Mouse (Mus musculus): Measurements from ENCODE around the gene Gm20388. TPM values are rescaled to one million over a fixed set of nuclear protein-coding genes. Genes with fewer than 3 reads are reported as not detected.

Gm20388 gene
- polyA plus RNA-seq, 1 experiment from 2014 or later = not detected

DNA sequence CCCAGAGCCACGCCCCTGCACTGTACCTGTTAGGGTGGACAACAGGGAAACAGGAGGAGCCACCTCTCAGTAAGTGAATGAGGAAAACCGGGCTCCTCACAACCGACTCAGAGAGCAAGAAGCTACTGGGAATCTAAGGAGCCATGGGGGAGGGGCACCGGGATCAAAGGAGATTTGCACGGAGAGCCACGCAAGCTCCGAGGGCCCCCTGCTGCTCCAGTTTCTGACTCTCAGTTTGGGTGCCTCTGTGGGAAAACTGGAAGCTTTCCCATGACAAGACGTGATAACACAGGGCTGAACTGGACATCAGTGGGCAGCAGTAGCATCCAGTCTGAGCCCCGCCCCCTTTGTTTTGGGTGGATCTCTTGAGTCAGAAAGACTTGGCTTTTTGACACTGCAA, 1489.9 kb downstream of the Gm20388 start:
- Histone ChIP-seq H3K4me1 (replicated peaks) (0 out of 2 replicates have a peak, but pooled peaks cover 3% of the 10 kb centered on the region), H3K27me3 (peaks cover 27% of the 10 kb centered on the region), H3K36me3 (no peaks in the 10 kb centered on the region), H3K27ac (no peak overlapping the region), H3K9me3 (replicated peaks) (no peaks in the 10 kb centered on the region), H3K9ac (no peak overlapping the region), H3K4me3 (no peak overlapping the region), H3K4me2 (no peak overlapping the region)
- 32% methylated on average over 9 of the region's 9 CpGs for WGBS
- ATAC-seq (replicated peaks; ENCODE audit: insufficient number of reproducible peaks, insufficient read depth, low FRiP score, low read depth) = no peak

DNA sequence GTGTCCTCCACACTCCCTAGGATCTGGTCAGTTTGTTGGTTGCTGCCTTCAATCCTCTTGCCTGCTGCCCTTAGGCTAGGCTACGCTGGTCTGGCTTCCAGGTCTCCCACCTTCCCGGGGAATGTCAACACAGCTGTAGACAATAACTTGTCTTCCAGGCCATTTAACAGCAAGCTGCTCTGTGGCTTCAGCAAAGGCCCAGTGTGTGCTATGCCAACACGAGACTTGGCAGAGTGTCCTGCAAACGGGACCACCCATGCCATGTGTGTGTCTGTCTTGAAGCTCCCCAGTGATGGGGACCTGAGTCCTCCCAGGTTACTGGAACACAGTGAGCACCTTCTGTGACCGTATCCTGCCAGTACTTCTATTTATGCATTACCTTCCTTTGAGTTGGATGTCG, 1493.2 kb downstream of the Gm20388 start:
- H3K4me2 ChIP-seq = no peak overlapping the region
- no peak overlapping the region for H3K9ac ChIP-seq
- 0 out of 2 replicates have a peak, but pooled peaks cover 2% of the 10 kb centered on the region for H3K27me3 ChIP-seq
- no peaks in the 10 kb centered on the region for H3K9me3 ChIP-seq (replicated peaks)
- no peak for ATAC-seq (replicated peaks; ENCODE audit: insufficient number of reproducible peaks, insufficient read depth, low FRiP score, low read depth)
- 84% methylated on average over 6 of the region's 6 CpGs for WGBS
- no peak overlapping the region for H3K27ac ChIP-seq
- H3K36me3 ChIP-seq = no peaks in the 10 kb centered on the region
- H3K4me1 ChIP-seq (replicated peaks) = 0 out of 2 replicates have a peak, but pooled peaks cover 3% of the 10 kb centered on the region
- no peak overlapping the region for H3K4me3 ChIP-seq

GRCm38 (mm10) chr8:121418081-121418480, 1507.4 kb downstream of the Gm20388 start:
- 24% methylated on average over 6 of the region's 6 CpGs for WGBS
- Histone ChIP-seq H3K9ac (no peak overlapping the region), H3K27ac (no peak overlapping the region), H3K36me3 (no peaks in the 10 kb centered on the region), H3K4me1 (replicated peaks) (peaks cover 14% of the 10 kb centered on the region), H3K4me2 (no peak overlapping the region), H3K9me3 (replicated peaks) (no peaks in the 10 kb centered on the region), H3K27me3 (no peaks in the 10 kb centered on the region), H3K4me3 (no peak overlapping the region)
- peak; percentile 50 for ATAC-seq (replicated peaks; ENCODE audit: insufficient number of reproducible peaks, insufficient read depth, low FRiP score, low read depth)

DNA sequence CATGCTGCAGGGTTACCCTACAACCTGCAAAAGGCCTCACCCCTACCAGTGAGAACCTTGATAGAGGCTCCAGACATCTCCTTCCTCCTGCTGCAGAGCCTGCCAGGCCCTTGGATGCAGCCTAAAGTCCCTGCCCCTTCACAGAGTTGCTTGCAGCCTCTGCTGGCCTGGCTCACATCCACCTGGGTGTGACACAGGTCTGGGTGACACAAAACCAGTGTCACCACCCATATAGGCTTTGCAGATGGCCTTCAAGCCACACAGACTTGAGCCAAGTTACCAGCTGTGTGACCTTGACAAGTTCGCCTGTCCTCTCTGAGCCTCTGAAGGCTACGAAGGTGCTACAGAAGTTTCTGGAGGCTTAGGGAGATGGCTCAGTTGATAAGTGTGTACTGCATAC, 1508.9 kb downstream of the Gm20388 start:
- no peak overlapping the region for H3K27ac ChIP-seq
- no peaks in the 10 kb centered on the region for H3K36me3 ChIP-seq
- no peaks in the 10 kb centered on the region for H3K27me3 ChIP-seq
- no peaks in the 10 kb centered on the region for H3K9me3 ChIP-seq (replicated peaks)
- no peak overlapping the region for H3K4me3 ChIP-seq
- H3K4me1 ChIP-seq (replicated peaks) = peaks cover 14% of the 10 kb centered on the region
- no peak overlapping the region for H3K9ac ChIP-seq
- H3K4me2 ChIP-seq = no peak overlapping the region
- WGBS = 82% methylated on average over 2 of the region's 2 CpGs
- ATAC-seq (replicated peaks; ENCODE audit: insufficient number of reproducible peaks, insufficient read depth, low FRiP score, low read depth) = no peak

- no peak for ATAC-seq (replicated peaks; ENCODE audit: insufficient number of reproducible peaks, insufficient read depth, low FRiP score, low read depth)
- Histone ChIP-seq H3K27me3 (no peaks in the 10 kb centered on the region), H3K9me3 (replicated peaks) (no peaks in the 10 kb centered on the region), H3K4me1 (replicated peaks) (peaks cover 16% of the 10 kb centered on the region), H3K9ac (no peak overlapping the region), H3K27ac (no peak overlapping the region), H3K36me3 (no peaks in the 10 kb centered on the region), H3K4me2 (no peak overlapping the region), H3K4me3 (no peak overlapping the region)
- 83% methylated on average over 5 of the region's 5 CpGs for WGBS
Measured at GRCm38 (mm10) chr8:121421009-121421408, 1510.4 kb downstream of the Gm20388 start.

DNA sequence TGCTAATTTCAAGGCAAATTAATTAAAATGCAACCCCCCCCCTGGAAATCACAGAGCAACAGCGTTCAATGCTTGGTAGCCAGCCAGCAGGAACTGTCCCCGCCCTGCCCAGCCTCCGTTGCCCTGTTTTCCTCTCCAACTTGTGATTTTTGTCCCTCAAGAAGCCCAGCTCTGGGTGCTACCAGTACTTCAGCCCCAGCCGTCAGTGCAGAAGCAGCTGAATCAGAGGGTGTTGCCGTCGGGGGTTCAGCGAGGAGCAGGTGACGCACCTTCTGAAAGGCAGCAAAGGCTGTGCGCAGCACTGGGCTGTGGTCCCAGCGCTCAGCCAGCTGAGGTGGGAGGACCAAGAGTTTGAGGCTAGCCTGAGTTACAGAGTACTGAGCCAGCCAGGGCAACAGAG, 1513.4 kb downstream of the Gm20388 start:
- H3K9me3 ChIP-seq (replicated peaks) = no peaks in the 10 kb centered on the region
- whole genome bisulfite sequencing = 87% methylated on average over 10 of the region's 10 CpGs
- no peak overlapping the region for H3K4me2 ChIP-seq
- no peaks in the 10 kb centered on the region for H3K27me3 ChIP-seq
- no peak overlapping the region for H3K27ac ChIP-seq
- no peak overlapping the region for H3K4me3 ChIP-seq
- ATAC-seq (replicated peaks; ENCODE audit: insufficient number of reproducible peaks, insufficient read depth, low FRiP score, low read depth) = no peak
- no peaks in the 10 kb centered on the region for H3K36me3 ChIP-seq
- H3K4me1 ChIP-seq (replicated peaks) = 0 out of 2 replicates have a peak, but pooled peaks cover 2% of the 10 kb centered on the region
- no peak overlapping the region for H3K9ac ChIP-seq

DNA sequence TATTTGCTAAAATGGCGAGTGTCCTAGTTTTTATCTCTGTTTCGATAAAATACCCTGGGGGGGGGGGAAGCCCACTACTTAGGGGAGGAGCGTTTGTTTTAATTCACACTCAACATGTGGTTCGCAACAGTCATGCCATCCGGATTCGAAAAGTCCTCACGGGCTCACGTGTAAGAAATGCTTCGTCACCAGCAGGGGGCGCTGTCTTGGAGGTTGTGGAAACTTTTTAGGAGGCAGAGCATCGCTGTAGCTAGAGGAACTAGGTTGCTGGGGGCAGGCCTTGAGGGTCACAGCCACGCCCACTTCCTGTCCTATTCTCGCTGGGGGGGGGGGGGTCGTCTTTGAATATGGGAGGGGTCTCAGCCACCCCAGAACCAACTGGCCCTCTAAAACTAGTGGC, 1514.0 kb downstream of the Gm20388 start:
- no peaks in the 10 kb centered on the region for H3K36me3 ChIP-seq
- 80% methylated on average over 14 of the region's 14 CpGs for WGBS
- H3K9ac ChIP-seq = no peak overlapping the region
- no peaks in the 10 kb centered on the region for H3K9me3 ChIP-seq (replicated peaks)
- no peak overlapping the region for H3K4me3 ChIP-seq
- 0 out of 2 replicates have a peak, but pooled peaks cover 2% of the 10 kb centered on the region for H3K4me1 ChIP-seq (replicated peaks)
- H3K27me3 ChIP-seq = no peaks in the 10 kb centered on the region
- no peak overlapping the region for H3K4me2 ChIP-seq
- ATAC-seq (replicated peaks; ENCODE audit: insufficient number of reproducible peaks, insufficient read depth, low FRiP score, low read depth) = no peak
- H3K27ac ChIP-seq = no peak overlapping the region

GRCm38 (mm10) chr8:121431499-121431898, 1520.9 kb downstream of the Gm20388 start:
- Histone ChIP-seq H3K4me2 (no peak overlapping the region), H3K4me1 (replicated peaks) (peaks cover 28% of the 10 kb centered on the region), H3K36me3 (no peaks in the 10 kb centered on the region), H3K9me3 (replicated peaks) (no peaks in the 10 kb centered on the region), H3K27ac (peak overlapping the region; percentile 66), H3K27me3 (peaks cover 10% of the 10 kb centered on the region), H3K4me3 (no peak overlapping the region), H3K9ac (no peak overlapping the region)
- 51% methylated on average over 8 of the region's 8 CpGs for WGBS
- peak; percentile 68 for ATAC-seq (replicated peaks; ENCODE audit: insufficient number of reproducible peaks, insufficient read depth, low FRiP score, low read depth)

DNA sequence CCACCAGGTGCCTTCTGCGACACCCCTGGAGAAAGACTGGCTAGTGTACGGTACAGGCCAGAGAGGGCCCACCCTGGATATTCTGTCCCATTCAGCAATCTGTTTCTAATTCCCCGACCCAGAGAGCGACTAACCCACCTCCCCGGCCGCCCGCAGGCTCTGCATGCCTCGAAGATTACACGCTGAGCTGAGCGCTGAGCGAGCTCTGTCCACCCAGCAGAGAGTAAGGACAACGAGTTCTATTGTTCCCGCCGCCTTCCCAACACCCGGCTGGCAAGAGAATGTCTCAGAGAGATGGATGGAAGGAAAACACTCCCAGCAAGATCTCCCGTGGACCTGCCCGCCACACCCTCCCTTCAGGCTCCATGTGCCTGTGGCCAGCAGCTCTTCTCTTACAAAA, 1522.8 kb downstream of the Gm20388 start:
- H3K4me3 ChIP-seq = no peak overlapping the region
- peaks cover 31% of the 10 kb centered on the region for H3K4me1 ChIP-seq (replicated peaks)
- no peaks in the 10 kb centered on the region for H3K9me3 ChIP-seq (replicated peaks)
- WGBS = 24% methylated on average over 17 of the region's 17 CpGs
- no peak overlapping the region for H3K4me2 ChIP-seq
- H3K36me3 ChIP-seq = no peaks in the 10 kb centered on the region
- H3K27ac ChIP-seq = no peak overlapping the region
- H3K9ac ChIP-seq = no peak overlapping the region
- no peak for ATAC-seq (replicated peaks; ENCODE audit: insufficient number of reproducible peaks, insufficient read depth, low FRiP score, low read depth)
- peaks cover 10% of the 10 kb centered on the region for H3K27me3 ChIP-seq

DNA sequence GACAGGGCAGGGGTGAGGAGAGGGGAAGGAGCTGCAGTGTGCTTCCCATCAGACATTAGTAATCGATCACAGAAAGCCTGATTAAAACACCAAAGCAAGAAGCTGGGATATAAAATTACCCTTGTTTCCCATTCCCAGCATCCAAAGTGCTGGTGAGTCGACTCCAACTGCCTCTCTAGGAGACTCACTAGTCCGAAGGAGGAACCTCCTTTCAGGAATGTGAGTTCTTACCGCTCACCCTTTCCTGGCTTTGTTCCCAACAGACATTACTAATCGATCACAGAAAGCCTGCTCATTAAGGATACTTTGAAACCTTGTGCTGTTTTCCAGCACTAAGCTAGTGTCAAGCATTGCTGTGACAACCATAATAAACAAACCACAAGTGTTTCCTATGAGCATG, 1526.0 kb downstream of the Gm20388 start:
- peaks cover 27% of the 10 kb centered on the region for H3K4me1 ChIP-seq (replicated peaks)
- peaks cover 10% of the 10 kb centered on the region for H3K27me3 ChIP-seq
- H3K4me3 ChIP-seq = no peak overlapping the region
- H3K4me2 ChIP-seq = no peak overlapping the region
- no peaks in the 10 kb centered on the region for H3K36me3 ChIP-seq
- no peaks in the 10 kb centered on the region for H3K9me3 ChIP-seq (replicated peaks)
- H3K27ac ChIP-seq = no peak overlapping the region
- WGBS = 48% methylated on average over 5 of the region's 5 CpGs
- no peak for ATAC-seq (replicated peaks; ENCODE audit: insufficient number of reproducible peaks, insufficient read depth, low FRiP score, low read depth)
- H3K9ac ChIP-seq = no peak overlapping the region

- Histone ChIP-seq H3K4me2 (no peak overlapping the region), H3K9ac (no peak overlapping the region), H3K4me3 (no peak overlapping the region), H3K36me3 (no peaks in the 10 kb centered on the region), H3K9me3 (replicated peaks) (no peaks in the 10 kb centered on the region), H3K27ac (no peak overlapping the region), H3K4me1 (replicated peaks) (peaks cover 23% of the 10 kb centered on the region), H3K27me3 (peaks cover 6% of the 10 kb centered on the region)
- ATAC-seq (replicated peaks; ENCODE audit: insufficient number of reproducible peaks, insufficient read depth, low FRiP score, low read depth) = no peak
- 63% methylated on average over 6 of the region's 6 CpGs for WGBS
Measured at GRCm38 (mm10) chr8:121437506-121437905, 1526.9 kb downstream of the Gm20388 start.

DNA sequence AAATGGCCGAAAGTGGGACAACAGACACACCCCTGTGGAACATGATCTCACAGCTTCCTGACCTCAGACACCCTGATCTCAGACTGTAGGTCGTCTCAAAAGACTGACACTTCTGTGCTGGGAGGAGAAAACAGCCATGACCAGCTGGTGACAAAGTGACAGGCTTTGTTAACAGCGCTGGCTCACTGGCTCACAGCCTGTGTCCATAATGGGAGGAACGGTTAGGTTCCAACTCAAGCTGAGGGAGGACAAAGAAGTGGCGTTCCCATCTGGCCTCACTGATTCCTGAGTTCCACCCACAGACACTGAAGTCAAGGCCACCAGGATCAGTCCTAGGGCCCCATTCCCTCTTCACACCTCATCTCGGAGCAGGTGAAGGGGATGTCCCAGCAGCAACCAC, 1527.5 kb downstream of the Gm20388 start:
- WGBS = 37% methylated on average over 6 of the region's 6 CpGs
- Histone ChIP-seq H3K36me3 (no peaks in the 10 kb centered on the region), H3K27ac (no peak overlapping the region), H3K9ac (no peak overlapping the region), H3K4me2 (no peak overlapping the region), H3K4me3 (no peak overlapping the region), H3K9me3 (replicated peaks) (no peaks in the 10 kb centered on the region), H3K27me3 (no peaks in the 10 kb centered on the region), H3K4me1 (replicated peaks) (peaks cover 18% of the 10 kb centered on the region)
- no peak for ATAC-seq (replicated peaks; ENCODE audit: insufficient number of reproducible peaks, insufficient read depth, low FRiP score, low read depth)
